Mouse (Mus musculus) B cell, adult 2 months (primary cell): Measurements from ENCODE around the gene Smdt1.
A peak's percentile ranks its signal among the peaks of the same experiment; 100 is the strongest.
"Not testable (repeated sequence)": the region's sequence is repeated elsewhere in the genome, so short reads cannot be mapped to it uniquely, and the experiment has no call there.

Experiments used
- DNase-seq, 2 experiments: peaks; one replicate each; pipeline ENCODE4 v3.0.0; 2022

Gene Smdt1

DNA sequence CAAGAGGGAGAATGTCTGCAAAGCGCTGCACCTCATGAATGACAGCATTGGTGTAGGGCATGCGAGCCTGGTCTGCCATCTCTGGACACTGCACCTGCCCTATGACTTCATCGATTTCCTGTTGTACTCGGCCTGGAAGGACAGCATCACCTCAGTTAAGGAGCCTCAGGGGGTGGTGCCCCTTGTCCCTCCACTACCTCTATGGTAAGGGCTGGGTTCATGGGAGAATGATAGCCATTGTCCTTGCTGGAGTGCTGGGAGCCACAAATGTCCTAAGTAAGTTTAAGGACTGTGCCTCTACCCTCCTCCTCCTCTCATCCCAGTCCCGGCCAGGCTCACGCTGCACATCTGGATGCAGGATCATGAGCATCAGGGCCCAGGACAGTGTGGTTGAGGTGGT, 33.7 kb downstream of the Smdt1 start:
- DNase-seq = no peak

GRCm38 (mm10) chr15:82372991-82373390, 34.2 kb downstream of the Smdt1 start:
- no peak for DNase-seq

GRCm38 (mm10) chr15:82374437-82374836, 35.7 kb downstream of the Smdt1 start:
- no peak for DNase-seq

- no peak for DNase-seq
These were observed 37.1 kb downstream of the Smdt1 start for GRCm38 (mm10) chr15:82375855-82376254.

DNA sequence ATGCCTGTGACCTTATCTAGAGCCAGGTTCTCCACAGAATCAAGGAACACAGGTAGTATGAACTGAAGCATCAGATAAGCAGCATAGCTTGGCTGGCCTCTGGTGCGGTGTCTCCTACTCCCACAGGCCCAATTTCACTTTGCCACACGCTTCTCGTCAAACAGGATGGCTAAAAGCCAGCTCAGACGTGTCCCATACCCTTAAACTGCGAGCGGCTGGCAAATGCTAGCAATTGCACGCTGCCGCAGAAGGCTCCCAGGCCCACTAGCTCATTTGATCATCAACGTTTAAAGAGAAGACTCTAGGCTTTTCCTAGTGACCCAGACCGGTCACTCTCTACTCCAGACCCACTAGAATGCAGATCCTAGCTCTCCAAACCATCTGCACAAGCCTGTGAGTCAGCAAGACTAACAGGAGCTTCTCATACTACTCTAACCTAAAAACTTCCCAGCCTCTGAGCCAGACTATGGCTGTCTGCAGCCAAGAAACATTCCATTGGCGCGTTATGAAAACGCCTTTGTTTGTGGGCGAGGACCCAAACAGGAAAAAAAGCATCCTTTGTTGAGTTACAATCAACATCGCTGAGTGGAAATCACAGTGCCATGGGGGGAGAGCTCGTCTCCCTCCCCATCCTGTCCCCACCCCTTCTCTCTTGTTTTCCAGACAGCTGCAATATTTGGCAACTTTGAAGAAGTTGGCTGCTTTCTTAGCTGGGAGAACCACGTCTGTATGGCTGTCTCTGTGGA, 37.8 kb downstream of the Smdt1 start:
- no peak for DNase-seq

GRCm38 (mm10) chr15:82377701-82378100, 38.9 kb downstream of the Smdt1 start:
- no peak for DNase-seq

DNA sequence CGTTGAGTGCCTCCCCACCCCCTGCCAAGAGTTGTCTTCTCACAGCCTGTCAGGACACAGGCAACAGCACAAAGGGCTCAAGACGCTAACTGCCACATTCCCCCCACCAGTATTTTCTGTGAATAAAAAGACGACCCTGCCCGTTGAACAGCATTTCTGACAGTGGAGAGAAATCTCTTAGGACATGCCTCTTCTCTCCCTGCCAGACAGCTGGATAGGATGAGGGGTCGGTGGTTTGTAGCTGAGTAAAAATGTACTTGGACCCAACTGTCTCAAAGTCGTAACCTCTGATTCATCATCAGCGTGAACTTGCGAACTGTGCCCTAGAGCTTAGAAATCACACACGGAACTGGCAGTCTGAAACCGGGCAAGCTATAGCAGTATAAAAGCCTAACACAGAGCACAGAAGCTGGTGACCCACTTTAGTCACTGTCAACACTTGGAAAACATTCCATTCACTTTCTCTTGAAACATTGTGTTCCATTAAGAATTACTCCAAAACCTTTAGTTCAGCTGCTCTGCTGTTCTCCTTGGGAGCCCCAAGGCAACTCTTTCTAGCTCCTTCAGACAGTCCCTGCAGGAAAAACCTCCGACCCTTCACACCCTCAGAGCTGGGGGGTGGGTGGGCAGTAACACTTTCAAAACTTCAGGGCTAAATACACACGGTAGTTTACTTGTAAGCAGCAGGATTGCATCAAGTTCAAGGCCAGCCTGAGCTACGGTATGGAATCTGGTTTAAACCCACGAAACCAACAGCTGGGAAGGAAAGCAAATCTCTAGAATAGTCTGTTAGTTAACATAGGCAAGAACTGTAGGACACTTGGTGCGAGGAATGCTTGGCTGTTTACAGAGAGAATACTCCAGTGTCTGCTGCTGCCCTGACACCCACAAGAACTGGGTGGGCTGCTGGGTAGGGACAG, 39.8 kb downstream of the Smdt1 start:
- DNase-seq = no peak

DNA sequence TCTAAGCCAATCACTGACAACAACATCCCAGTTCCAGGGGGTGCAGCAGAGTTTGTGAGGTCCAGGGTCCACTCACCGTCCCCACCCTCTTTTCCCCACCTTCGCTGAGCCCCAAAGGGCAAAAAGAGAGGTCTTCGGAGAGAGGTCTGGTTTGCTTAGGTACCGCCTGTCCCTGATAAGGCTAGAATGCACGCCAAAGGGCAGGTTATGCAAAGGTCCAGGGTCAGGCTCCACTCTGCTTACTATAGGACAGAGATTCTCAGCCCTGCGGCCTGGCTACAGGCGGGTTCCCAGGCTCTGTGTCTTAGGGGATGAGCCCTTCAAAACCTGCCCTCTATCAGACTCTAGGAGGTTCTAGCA, 40.7 kb downstream of the Smdt1 start:
- no peak for DNase-seq

DNA sequence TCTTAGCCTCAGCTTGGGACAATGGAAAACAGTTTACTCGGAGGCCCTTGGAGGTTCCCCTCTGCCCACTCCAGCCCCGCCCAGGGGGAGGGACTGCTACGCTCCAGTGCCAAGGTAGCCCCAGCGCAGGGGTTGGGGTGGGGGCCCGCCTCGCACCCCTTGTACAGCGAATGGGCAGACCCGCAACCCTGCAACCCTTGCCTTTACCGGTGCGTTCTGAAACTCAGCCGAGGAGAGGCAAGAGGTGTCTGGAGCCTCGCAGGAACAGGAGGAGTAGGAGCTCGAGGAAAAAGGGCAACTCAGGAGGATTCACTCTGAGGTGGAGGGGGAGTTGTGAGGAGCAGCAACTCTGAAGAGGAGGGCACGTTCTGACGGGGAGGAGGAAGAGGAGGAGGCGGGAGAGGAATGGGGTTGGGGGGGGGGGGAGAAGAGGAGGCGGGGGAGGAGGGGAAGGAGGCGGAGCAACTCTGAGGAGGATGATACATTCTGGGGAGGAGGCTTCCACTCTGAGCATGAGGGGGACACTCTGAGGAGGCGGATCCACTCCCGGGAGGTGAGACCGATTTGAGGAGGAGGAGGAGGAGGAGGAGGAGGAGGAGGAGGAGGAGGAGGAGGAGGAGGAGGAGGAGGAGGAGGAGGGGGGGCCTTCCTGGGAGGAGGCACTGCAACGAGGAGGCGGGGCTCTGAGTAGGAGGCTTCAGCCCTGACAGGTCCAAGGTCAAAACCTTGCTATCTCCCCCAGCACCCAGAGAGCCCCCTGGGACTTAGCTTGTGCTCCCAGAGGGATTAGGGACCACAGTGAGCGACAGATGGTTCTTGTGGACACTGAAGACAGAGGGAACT, 41.3 kb downstream of the Smdt1 start, which contains the start of gene Cyp2d22:
TSS of gene Cyp2d22 (minus strand) at position 390 of the 843 bp plus-strand sequence.
- peak; percentile 56 to 57 for DNase-seq

DNA sequence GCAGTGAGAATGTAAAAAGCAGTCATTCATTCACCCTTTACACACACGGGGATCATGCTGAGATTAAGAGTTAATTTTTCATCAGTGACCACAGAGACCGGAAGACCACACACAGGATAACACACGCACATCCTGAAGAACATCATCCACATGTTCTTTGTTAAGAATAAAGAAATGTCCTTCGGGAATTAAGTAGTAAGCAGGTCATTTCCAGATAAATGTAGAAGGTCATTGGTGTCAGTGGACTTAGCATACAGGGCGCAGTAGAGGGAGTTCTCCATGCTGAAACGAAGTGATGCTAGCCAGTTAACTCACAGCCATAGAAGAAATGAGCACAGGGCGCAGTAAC, 41.9 kb downstream of the Smdt1 start:
- DNase-seq = no peak

DNA sequence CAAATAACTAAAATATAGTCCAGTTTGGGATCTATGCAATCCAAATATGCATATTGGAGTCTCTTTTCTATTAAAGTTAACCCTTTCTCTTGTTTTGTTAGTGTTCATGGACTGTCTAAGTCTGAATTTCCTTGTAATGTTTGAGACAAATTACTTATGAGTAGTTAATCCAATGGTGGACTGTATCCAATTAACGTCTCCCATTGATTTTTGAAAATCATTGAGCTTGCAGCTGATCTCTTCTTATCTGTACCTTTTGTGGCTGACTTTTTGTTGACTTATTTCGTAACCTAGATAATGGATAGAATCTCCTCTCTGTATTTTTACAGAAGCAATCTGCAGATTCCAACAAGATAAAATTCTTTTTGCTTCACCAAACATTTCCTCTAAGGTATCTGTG, 43.7 kb downstream of the Smdt1 start:
- DNase-seq = no peak

DNA sequence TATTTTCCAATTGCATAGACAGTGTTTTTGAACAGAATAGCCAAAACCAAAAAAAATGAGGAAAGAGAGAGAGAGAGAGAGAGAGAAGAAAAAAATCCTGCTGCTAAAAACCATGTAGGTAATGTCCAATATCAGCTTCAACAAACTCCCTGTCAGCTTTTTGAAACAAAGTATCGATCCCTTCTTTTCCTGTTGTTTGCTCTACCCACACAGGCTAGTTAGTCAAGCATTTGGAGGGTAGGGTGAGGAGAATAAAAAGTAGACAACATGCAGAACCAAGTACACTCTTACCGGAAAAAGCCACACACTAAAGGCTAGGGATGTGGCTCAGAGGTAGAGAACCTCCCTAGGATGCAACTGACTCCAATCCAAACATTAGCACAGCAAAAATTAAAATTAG, 47.0 kb downstream of the Smdt1 start:
- DNase-seq = no peak

DNA sequence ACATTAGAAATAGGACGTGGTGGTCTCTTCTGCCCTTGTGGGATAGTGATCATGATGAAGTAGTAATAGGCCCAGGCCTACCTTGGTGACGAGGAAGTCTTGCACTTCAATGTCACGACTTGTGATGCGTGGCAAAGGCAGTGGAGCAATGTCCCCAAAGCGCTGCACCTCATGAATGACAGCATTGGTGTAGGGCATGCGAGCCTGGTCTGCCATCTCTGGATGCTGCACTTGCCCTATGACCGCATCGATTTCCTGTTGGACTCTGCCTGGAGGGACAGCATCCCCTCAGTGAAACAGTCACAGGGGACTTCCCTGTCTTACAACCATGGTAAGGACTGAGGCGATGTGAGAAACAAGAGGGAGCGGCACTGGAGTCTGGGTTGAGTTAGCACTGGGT, 51.2 kb downstream of the Smdt1 start:
- DNase-seq = not testable (repeated sequence)

DNA sequence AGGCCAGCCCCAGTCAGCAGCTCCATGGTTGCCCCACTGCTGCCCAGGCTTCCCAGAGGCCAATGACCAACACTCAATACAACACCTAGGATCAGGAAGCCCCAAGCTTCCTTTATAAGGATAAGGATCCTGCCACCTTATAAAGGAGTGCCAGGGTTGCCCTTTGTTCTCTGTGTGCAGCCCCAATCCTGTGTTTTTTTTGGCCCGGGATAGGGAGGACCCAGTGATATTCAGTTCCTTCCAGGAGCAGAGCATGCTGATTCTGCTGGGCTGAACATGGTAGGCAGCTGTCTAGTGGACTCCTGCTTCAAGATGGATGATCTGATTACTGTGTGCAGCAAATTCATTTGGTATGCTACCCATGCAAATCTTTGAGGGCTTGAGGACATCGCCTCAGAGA, 55.2 kb downstream of the Smdt1 start, which contains the start of gene Cyp2d11:
TSS of gene Cyp2d11 (minus strand) at position 101 of the 400 bp plus-strand sequence.
- not testable (repeated sequence) for DNase-seq

GRCm38 (mm10) chr15:82395955-82396354, 57.2 kb downstream of the Smdt1 start:
- not testable (repeated sequence) for DNase-seq
